Mouse (Mus musculus): ENCODE data around the gene Capza1.
"Not testable (repeated sequence)": the region's sequence is repeated elsewhere in the genome, so short reads cannot be mapped to it uniquely, and the experiment has no call there.

Capza1 gene

DNA sequence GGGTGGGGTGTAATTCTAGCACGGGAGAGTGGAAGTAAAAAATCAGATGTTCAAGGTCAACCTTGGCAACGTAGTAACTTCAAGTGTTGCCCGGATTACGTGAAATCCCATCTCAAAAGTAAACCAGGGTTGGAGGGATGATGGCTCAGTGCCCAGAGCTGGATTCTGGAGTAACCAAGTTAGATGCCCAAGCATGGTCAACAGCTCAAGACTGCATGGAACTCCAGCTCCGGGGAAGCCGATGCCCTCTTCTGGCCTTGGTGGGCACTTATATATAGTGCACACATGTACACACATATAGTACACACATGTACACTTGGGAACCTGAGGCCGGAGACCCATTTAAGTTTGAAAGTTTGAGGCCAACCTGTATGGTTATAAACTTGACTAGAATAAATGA is 48.2 kb downstream of the Capza1 start:
- DNase-seq, result no peak

DNA sequence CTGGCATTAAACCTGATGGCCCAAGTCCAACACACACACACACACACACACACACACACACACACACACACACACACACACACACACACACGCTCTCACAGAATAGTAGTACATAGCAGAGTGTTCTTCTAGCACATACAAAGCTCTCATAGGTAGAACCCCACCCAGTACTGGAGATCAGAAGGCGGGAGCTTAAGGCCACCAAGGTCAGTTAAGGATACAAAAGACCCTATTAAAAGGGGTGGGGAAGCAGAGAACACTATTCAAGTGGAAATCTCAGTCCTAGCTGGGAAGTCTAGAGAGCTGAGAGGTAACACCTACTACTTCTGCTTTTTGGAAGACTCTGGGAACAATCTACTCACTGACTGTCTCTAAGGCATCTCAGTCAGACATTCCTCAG is 49.0 kb downstream of the Capza1 start:
- no peak for DNase-seq

DNA sequence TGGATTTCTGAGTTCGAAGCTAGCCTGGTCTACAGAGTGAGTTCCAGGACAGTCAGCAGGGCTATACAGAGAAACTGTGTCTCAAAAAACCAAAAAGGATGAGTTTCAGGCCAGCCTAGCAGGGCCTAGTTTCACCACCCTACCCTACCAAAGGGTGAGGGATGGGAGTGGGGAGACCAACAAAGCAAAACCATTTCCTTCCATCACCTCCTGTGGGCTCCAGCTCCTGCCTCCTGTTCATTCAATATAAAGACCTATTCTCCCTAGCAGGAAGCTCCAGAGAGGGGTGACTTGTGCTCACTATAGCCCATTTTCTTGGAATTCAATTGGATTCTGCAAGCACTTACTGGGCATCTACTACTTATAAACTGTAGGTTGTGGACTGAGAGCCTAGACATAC is 49.6 kb downstream of the Capza1 start:
- DNase-seq, result no peak

DNA sequence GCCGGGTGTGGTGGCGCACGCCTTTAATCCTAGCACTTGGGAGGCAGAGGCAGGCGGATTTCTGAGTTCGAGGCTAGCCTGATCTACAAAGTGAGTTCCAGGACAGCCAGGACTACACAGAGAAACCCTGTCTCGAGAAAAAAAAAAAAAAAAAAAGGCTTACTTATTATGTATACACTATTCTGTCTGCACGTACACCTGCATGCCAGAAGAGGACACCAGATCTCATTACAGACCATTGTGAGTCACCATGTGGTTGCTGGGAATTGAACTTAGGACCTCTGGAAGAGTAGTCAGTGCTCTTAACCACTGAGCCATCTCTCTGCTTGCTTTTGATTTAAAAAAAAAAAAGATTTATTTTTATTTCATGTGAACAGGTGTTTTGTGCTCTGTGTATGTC is 51.1 kb downstream of the Capza1 start:
- DNase-seq, result not testable (repeated sequence)

DNA sequence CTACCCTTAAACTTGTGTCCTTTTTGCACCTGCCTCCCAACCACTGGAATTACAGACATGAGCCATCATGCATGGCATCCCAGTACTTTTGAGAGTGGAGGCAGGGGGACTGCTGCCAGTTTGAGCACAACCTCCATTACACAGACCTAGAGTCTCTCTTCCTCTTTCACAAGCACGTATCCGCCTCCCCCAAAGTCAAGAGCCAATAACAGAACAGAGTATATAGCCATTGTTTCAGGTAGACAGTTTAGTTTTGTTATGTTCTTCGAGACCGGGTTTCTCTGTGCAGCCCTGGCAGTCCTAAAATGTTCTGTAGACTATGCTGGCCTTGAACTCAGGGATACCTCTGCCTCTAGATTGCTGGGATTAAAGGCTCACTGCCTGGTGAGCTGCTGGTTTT is 52.1 kb downstream of the Capza1 start:
- no peak for DNase-seq

DNA sequence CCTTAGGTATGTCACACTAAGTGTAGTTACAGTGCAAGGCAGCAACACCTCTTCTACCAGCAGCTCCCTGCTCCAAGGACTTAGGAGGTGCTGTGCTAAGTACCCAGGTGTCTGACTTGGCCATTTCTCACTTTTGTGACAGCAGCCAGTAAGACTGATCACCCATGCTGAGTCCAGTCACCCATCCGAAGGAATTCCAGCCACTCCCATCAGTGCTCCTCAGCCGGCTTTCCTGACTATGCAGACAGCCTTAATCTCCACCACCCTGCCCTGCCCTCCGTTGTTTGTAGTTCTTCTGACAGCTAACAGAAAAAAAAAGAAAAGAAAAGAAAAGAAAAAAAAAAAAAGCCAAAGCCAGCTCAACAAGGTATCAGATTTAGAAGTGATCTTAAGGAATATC is 52.6 kb downstream of the Capza1 start:
- no peak for DNase-seq

DNA sequence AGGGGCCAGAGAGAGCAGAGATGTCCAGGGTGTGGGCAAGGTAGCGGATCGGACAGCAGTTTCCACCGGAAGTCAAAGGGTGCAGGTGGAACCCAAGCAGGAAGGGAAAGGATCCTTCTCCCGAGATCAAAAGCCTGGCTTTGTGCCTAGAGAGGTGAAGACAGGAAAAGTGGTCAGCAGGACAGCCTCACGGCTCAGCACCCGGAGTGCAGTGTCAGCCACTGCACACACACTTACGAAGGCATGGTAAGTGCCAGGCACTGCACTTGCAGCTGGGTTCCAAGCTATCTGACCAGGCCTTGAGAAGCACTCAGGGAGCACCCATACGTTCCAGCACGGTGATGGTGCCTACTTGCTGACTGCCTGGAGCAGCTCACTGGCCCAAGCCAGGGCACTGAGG is 58.8 kb downstream of the Capza1 start:
- no peak for DNase-seq

DNA sequence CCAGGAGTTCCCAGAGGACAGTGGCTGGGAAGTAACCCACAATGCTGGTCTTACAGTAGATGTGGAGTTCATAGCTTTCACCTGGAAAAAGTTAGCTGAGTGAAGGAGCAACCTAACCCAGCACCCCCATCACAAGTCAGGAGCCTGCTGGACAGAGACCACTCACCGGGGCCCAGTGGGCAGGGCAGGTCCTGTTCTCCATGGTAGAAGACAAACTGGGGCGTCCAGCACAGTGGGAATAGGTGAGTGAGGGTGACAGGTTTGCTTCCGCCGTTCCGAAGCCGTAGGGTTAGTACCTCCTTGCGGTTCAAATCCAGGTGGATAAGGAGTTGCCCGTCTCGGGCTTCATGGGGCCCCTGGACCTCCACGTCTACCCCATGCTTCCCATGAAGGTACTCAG is 60.0 kb downstream of the Capza1 start:
- no peak for DNase-seq

DNA sequence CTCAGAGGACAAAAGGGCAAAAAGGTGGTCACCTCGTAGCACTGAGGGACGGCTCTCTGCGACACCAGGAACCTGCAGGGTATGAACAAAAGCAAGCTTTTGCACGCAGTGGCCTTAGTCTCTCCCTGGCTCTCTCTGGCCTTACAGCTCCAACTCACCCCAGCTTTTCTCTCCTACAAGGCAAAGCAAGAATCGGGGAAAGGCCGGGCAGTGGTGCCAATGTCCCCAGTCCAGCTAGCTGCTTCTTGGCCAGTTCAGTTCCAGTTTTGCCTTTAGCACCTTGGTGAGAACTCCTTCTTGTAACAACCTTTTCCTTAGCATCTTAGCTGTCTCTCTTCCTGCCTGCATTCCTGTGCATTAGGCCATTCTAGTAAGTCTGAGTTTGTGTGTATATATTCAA is 62.8 kb downstream of the Capza1 start:
- no peak for DNase-seq

DNA sequence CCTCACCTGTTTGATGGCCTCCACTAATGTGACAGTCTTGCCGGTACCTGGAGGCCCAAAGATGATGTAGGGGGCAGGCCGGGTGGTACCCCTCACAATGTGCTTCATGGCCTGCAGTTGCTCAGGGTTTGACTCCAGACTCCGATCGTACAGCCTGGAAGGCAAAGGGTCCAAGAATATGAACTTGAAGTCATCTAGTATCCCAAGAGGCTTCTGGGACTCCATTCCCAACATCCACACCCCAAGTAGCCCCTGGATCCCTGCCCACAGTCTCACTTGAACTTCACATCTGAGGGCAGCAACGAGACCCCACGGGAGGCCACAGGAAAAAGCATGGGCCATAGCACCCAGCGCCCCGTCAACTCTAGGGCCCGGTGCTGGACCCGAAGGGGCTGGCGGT is 63.6 kb downstream of the Capza1 start:
- DNase-seq, result no peak

DNA sequence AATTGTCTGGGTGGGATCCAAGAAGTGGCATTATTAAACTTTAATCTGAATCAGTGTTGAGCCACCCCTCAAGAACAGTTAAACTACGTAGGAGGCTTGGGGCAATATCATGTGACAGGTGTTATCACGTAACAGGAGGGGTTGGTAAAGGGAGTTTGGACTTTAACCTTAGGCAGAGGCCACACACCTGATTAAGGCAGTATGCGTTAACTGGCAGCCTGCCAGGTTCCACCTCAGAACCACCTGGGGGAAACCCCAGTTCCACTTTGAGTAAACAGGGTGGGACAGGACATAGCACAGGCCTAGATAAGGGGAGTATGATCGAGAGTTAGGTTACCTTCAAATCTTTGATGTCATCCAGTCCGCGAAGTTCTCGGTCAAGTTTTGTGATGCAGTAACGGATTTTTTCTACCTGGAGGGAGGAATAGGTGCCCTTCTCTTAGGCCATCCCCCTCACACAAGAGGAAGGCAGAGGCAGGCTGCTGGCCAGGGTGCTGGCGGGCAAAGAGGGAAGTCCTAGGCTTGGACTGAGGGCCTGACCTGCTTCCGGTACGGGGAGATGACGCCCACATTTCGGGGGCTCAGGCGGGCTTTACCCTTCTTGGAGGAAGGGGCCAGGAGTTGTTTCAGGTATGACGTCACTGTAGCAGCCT is 67.7 kb downstream of the Capza1 start:
- peak; percentile 42 for DNase-seq

DNA sequence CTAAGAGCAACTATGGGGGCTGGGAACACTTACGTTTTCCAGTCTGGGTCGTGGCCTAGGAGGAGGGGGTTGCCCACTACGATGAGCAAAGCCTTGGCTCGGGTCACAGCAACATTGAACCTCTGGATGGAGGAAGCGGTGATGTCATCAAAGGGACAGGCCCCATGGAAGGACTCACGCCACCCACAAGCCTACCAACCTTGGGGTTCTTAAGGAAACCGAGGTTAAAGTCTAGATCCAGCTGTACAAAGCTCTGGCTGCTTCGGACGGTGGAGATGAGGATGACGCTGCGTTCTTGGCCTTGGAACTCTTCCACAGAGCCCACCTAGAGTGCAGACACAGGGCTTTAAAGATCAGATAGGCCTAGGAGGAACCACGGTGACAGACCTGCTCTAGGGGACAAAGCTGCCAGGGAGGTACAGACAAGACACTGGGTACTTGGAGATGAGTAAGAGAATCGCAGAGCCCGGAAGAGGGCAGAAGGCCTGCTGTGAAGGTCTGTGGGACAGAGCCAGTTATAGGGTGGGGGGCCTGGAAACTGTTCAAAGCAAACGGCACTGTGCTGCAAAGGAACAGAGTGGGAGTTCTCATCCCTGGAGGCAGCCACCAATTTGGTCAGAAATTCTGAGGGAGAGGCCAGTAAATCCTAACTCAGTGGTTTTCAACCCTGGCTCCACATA is 68.5 kb downstream of the Capza1 start:
- no peak for DNase-seq

DNA sequence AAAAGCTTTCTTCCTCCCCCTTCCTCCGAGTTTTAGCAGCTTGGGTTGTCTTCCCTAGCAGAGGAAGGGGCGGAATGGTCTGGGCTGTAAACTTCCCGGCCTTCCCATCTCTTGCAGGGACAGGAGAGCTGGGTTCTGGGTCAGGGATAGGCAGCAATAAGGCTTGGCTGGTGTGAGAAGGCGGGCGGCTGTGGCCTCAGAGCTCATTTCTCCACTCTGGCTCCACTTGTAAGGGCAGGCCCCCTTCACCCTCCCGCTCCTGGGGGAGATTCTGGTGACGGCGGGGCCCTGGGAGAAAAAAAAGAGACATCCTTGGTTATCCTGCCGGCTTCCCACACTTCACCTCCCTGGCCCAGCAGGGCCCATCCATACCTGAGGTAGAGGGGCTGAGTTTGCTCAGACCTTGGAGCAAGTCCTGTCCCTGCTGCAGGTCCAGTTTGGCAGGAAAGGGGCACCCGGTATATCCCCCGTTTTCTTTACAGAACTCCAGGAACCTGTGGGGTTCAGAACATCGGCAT is 69.3 kb downstream of the Capza1 start:
- DNase-seq, result peak; percentile 25

DNA sequence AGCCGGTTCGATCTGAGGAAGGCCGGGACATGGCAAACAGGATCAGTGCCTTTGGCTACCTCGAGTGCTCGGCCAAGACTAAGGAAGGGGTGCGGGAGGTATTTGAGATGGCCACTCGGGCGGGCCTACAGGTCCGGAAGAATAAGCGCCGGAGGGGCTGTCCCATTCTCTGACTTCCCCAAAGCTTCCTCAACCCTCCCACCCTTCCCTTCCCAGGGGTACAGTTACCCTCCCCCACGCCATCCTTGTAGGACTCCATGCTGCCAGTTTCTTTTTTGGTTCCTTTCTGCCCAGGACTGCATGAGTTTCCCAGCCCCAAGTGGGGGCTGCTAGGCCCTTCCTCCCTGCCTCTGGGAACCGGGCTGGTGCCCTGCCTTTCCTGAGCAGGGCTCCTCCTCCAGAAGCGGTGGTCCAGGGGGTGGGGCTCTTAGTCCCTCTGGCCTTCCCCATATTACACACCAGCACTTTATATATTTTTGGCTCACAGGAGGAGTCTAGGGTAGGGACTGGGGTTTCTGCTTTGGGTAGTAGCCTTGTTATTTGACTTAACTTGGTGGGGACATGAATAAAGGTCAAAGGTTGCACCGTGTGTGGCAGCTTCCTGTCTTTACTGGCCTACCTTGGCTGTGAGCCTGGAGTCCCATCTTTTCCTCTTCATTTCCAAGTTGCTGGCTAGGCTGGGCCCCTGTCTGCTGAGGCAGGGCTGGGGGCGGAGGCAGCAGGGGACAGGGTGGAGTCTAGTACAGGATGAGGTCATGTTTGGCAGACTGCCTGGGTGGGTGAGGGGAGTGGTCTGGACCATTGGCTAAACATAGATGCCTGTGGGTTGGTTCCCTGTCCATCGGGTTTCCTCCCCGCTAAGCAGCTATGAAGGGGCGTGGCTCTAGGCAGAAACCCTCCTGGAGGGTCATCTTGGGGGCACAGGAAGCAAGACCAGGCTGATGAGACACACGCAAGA is 70.2 kb downstream of the Capza1 start:
- peak; percentile 99 for DNase-seq

DNA sequence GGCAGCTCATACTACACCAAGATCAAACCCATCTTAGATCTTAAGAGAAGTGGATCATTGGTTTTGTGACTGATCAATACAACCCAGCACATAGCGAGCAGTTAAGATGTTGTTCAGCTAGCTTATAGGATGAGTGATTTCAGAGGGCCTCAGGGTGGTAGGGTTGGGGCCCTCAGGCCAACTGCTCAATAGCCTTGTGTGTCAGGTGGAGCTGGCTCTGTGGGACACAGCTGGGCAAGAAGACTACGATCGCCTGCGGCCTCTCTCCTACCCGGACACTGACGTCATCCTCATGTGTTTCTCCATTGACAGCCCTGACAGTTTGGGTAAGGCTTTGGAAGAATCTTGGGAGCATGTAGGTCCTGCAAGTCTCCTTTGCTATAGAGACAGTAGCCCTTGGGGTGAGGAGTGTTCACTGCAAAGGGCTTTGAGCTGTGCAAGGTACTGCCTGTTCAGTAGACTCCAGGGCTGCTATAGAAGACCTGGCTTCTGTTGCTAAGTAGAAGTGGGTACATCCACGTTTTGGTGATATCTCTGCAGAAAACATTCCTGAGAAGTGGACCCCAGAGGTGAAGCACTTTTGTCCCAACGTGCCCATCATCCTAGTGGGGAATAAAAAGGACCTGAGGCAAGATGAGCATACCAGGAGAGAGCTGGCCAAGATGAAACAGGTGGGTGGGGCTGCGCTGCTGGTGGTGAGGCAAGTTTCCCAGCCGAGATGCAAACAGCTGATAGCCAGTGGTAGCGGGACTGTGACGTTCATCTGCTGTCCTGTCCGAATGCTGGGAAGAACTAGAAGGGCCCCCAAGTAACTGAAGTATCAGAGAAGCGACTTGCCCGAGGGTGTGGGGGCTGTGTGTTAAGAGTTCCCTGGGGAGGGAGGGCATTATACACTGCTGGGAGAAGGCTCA is 71.7 kb downstream of the Capza1 start:
- no peak for DNase-seq

DNA sequence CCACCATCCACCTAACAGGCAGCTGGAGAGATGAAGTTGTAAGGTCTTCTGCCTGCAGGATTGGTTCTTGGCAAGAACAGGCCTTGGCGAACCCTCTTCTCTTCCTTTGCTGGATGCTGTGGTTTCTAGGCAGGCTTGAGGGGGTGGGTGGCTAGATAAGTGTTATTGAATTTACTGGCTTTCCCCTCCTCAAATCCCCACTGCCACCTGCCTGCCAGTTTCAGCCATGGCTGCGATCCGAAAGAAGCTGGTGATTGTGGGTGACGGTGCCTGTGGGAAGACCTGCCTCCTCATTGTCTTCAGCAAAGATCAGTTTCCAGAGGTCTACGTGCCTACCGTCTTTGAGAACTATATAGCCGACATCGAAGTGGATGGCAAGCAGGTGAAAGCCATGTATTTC is 72.6 kb downstream of the Capza1 start:
- DNase-seq, result no peak

DNA sequence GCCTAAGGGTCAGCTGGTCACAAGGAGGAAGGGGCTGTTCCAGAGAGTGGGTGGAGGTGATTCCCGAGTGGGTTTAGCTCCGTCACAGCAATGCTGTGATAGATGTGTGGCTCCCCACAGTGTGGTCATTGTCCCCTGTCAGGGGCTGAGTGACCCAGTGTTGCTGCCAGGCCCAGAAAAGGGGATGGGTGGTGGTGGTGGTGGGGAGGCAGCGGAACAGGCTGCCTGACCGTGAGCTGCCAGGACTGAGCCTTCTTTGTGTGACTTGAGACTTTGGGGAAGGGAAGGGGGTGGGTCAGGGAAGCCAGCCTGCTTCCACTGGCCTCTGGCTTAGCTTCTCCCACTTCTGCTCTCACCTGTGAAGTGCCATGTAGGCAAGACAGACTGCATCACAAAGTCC is 73.3 kb downstream of the Capza1 start:
- DNase-seq, result peak; percentile 40

DNA sequence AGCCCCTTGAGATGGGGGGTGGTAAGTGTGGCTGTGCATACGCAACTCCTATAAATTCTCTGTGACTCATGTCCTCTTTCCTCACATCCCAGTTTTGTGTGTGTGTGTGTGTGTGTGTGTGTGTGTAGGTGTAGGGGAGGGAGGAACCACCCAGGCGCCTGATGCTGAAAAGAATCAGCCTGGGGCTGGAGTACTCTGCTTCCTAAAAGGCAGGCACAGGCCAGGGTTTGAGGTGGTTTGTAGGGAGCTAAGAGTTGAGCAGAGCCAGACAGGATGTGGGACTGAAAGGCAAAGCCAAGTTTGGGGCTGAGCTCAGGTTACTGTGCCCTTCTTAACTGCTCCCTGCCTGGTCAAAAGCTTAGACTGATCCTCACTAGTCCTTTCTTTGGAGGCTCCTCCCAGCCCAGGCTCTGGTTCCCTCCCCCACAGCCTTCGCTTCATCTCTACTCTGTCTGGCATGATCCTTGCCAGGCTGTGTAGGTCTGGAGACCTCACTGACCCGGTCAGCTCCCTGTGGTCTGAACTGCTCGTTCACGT is 73.8 kb downstream of the Capza1 start:
- DNase-seq, result peak; percentile 66

DNA sequence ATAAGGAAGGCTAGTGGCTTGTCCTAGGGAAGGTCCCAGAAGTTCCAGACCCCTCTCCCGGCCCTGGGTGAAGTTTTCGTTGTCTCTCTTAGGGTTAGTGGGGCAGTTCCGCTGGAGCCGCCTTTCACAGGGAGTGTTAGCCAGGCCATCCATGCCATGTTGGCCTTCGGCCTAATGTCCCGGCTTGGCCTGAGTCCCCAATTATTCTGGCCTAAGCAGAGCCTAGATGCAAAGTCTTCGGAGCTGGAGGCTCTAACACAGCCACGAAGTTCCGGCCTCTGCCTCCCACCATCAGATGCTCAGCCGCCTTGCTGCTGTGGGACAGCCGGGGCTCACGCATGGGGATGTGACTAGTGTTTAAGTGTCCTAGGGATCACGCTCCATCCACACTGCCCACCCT is 74.5 kb downstream of the Capza1 start:
- DNase-seq, result peak; percentile 76

DNA sequence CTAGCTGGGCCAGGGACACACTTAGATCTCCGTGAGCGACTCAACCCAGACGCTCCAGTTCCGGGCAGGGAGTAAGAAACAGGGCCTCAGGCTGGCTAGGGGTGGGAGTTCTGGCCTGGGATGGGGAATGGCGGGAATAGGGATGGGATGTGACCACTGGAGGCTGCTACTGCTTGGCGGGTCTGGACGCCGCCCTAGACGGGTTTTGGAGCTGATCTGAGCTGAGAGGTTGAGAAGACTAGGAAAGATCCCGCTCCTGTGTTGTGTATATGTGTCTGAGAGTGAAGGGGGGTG is 75.0 kb downstream of the Capza1 start:
- peak; percentile 51 for DNase-seq

DNA sequence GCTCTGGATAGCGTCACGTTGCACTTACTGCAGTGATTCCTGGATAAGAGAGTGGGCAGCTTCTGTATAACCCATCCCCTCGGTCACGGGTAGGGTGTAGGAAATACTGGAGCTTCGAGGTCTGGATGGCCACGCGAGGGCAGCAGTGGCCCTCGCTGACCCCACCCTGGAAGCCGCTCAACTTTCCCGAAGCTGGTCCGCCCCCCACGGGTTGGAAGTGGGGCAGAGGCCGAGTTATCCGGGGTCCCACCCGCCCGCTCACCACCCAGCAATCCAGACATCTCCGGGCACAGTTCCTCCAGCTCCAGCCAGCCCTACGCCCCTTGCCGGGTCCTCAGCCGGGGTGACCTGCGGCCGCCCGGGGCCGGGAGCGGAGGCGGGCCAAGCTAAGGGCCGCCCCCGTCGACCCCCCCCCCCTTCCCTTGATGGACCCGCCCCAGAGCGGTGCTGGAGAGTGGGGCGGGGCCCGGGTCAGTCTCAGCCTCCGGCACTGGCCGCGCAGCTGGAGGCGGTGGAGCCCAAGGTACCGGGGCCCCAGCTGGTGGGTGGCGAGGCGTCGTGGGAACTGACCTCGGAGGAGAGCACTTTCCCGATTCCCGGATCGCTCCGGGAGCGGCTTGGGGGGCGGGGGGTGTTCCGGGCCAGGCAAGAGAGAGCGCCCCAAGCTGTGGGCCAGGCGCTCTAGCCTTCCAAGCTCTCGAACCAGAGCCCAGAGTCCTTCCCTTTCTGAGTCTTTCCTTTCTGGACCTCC is 75.6 kb downstream of the Capza1 start:
- peak; percentile 93 for DNase-seq

DNA sequence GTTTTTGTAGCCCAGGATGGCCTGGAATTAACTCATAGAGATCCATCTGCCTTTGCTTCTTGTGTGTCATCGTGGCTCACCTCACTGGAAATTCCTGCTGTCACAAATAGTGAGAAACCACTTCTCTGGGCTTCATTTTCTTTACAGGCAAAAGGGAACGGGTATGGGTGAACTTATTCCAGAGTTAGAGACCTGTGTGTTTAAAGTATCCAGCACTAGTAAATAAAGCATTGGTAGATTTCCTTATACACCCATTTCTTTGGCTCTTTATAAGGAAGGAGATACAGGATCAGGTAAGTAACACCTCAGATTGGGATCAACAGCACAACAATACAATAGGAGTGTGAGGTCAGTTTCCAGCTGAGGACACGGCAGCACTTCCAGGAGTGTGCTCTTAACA is 76.2 kb downstream of the Capza1 start, which contains the start of gene Rhoc:
Gene Rhoc, plus strand, starts transcription at position 301 of the 400 bp plus-strand sequence.
- DNase-seq, result no peak
